Mouse (Mus musculus): ENCODE results near the gene Btbd2. TPM values are rescaled to one million over a fixed set of nuclear protein-coding genes. Genes with fewer than 3 reads are reported as not detected.

The Btbd2 gene
- 76.8 and 82.4 TPM in 2 replicates for polyA plus RNA-seq (2015; fragmentation: Nextera tagmentation; extraction: Ambion mirVana)

GRCm38 (mm10) chr10:80656863-80657623, at the start of gene Btbd2:
TSS of gene Btbd2 (minus strand) at chr10:80657071.
- Histone ChIP-seq H3K36me3 (peaks cover 7% of the 10 kb centered on the region), H3K9ac (peak within 1 kb of the TSS; percentile 97), H3K27ac (peak within 1 kb of the TSS; percentile 88), H3K27me3 (no peaks in the 10 kb centered on the region), H3K4me2 (peak within 1 kb of the TSS; percentile 87), H3K4me1 (peaks cover 35% of the 10 kb centered on the region), H3K9me3 (no peaks in the 10 kb centered on the region), H3K4me3 (peak within 1 kb of the TSS; percentile 88)
- WGBS = 15% methylated on average over 15 of the region's 15 CpGs
- ATAC-seq (ENCODE audit: insufficient number of reproducible peaks, insufficient read depth, low FRiP score, low TSS enrichment, low read depth) = no peak

DNA sequence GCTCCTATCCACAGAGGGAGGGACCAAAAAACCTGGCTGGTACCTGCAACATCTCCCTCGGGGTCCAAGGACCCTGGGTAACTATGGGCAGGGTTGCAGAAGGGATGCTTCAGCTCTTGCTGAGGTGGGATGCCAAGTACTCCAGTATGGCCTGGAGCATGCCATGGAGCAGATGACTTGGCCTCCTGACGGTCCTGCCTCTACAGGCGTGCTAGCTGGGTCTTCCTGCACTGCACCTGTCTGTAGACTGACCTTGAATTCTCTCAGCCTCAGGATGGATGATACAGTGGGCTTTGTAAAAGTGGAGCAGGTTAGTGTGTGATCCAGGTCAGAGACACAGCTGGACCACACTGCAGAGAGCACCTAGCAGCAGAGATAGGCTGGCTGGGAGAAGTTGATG, 48.6 kb upstream of the Btbd2 start:
- Histone ChIP-seq H3K4me3 (no peak overlapping the region), H3K4me1 (peaks cover 22% of the 10 kb centered on the region), H3K36me3 (peaks cover 61% of the 10 kb centered on the region), H3K4me2 (no peak overlapping the region), H3K9me3 (no peaks in the 10 kb centered on the region), H3K27me3 (no peaks in the 10 kb centered on the region), H3K9ac (no peak overlapping the region), H3K27ac (no peak overlapping the region)
- ATAC-seq (ENCODE audit: insufficient number of reproducible peaks, insufficient read depth, low FRiP score, low TSS enrichment, low read depth) = no peak
- WGBS = 68% methylated on average over 3 of the region's 3 CpGs

DNA sequence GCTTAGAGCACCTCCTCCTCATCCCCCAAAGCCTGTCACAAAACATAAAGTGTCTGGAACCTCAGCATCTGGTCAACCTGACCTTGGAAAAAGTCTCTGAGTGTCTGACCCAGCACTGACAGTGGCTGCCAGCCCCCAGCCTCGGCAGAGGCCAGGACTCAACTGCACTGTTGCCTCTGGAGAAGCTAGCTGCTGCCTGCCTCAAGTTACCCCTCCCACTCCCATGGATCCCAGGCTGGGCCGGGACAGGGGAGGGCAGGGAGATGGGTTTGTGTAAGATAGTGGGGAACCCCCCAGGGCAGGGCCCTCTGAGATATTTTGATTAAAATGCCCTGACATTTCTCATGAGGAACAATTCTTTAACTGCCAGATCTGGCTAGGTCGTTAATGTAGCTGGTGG, 48.2 kb upstream of the Btbd2 start:
- no peak overlapping the region for H3K4me3 ChIP-seq
- no peak overlapping the region for H3K4me2 ChIP-seq
- no peak overlapping the region for H3K9ac ChIP-seq
- no peaks in the 10 kb centered on the region for H3K9me3 ChIP-seq
- H3K4me1 ChIP-seq = peaks cover 26% of the 10 kb centered on the region
- 61% methylated on average over 3 of the region's 3 CpGs for WGBS
- H3K36me3 ChIP-seq = peaks cover 57% of the 10 kb centered on the region
- no peaks in the 10 kb centered on the region for H3K27me3 ChIP-seq
- ATAC-seq (ENCODE audit: insufficient number of reproducible peaks, insufficient read depth, low FRiP score, low TSS enrichment, low read depth) = no peak
- H3K27ac ChIP-seq = no peak overlapping the region

- Histone ChIP-seq H3K4me3 (no peak overlapping the region), H3K4me2 (no peak overlapping the region), H3K4me1 (peaks cover 30% of the 10 kb centered on the region), H3K9ac (peak overlapping the region; percentile 32; the same call in 1 of the 2 replicates), H3K36me3 (peaks cover 51% of the 10 kb centered on the region), H3K27ac (no peak overlapping the region), H3K27me3 (no peaks in the 10 kb centered on the region), H3K9me3 (no peaks in the 10 kb centered on the region)
- whole genome bisulfite sequencing = 90% methylated on average over 5 of the region's 5 CpGs
- ATAC-seq (ENCODE audit: insufficient number of reproducible peaks, insufficient read depth, low FRiP score, low TSS enrichment, low read depth) = no peak
Observed at GRCm38 (mm10) chr10:80704418-80704817, 47.5 kb upstream of the Btbd2 start.

DNA sequence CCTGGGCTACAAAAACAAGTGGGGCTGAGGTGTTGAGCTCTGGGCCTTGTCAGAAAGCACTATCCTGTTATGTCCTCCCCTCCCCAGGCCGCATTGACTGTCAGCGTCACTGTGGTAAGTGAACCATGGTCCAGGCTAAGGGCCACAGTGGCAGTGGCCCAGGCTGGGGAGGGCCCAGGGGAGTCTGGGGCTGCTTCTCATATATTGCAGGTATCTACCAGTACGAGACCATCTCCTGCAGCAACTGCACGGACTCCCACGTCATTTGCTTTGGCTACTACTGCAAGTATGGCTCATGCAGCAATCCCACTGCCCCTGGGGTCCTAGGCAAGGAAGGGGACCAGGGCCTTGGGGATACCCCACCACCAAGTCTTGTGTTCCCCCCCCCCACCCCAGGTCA, 46.8 kb upstream of the Btbd2 start:
- H3K4me2 ChIP-seq = peak overlapping the region; percentile 79

DNA sequence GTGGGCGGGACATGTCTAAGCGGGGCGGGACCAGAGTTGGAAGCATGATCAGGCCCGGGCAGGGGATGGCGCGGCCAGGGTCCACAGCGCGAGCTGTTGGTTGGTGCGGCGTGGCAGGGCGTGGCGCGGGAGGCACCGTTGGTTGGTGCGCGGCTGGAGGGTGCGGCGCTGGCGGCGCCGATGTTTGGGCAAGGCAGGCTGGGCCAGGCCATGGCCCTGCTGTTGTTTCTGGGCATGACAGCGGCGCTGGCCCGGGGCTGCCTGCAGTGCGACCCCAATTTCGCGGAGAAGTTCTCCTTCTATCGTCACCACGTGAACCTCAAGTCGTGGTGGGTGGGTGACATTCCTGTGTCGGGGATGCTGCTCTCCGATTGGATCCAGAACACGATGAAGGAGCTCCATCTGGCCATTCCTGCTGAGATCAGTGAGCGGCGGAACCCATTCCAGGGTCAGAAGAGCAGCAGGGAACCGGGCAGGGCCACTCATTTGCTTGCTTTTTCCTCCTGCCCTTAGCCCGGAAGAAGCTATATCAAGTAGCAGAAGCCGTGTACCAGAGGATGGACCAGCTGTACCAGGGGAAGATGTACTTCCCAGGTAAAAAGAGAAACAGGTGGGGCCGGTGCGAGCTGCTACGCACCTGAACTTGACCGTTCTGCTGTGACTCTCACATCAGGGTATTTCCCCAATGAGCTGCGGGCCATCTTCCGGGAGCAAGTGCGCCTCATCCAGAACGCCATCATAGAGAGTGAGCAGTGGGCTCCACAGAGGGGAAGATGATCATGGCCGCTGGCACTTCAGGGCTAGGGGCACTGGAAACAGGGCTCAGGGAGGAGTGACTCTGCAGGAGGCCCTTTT, 45.9 kb upstream of the Btbd2 start:
- Histone ChIP-seq H3K9me3 (no peaks in the 10 kb centered on the region), H3K27ac (peak overlapping the region; percentile 85), H3K27me3 (no peaks in the 10 kb centered on the region), H3K9ac (peak overlapping the region; percentile 74), H3K4me3 (peak overlapping the region; percentile 76), H3K4me2 (peak overlapping the region; percentile 79), H3K4me1 (peaks cover 34% of the 10 kb centered on the region), H3K36me3 (peaks cover 43% of the 10 kb centered on the region)
- ATAC-seq (ENCODE audit: insufficient number of reproducible peaks, insufficient read depth, low FRiP score, low TSS enrichment, low read depth) = peak; percentile 90
- 1% methylated on average over 47 of the region's 47 CpGs for WGBS

More for the DNA sequence above, 46.8 kb upstream of the Btbd2 start:
- Histone ChIP-seq H3K4me3 (peak overlapping the region; percentile 76), H3K27ac (peak overlapping the region; percentile 85; the same call in 1 of the 2 replicates), H3K9me3 (no peaks in the 10 kb centered on the region), H3K4me1 (peaks cover 30% of the 10 kb centered on the region), H3K9ac (peak overlapping the region; percentile 74), H3K27me3 (no peaks in the 10 kb centered on the region), H3K36me3 (peaks cover 46% of the 10 kb centered on the region)
- no peak for ATAC-seq (ENCODE audit: insufficient number of reproducible peaks, insufficient read depth, low FRiP score, low TSS enrichment, low read depth)
- WGBS = 83% methylated on average over 5 of the region's 5 CpGs

GRCm38 (mm10) chr10:80701721-80702535, 45.1 kb upstream of the Btbd2 start, which contains the start of the genes Mob3a and Izumo4:
TSS of gene Mob3a (minus strand) at chr10:80701977.
TSS of gene Izumo4 (plus strand) at chr10:80702184.
- under 1% methylated on average over 59 of the region's 59 CpGs for WGBS
- Histone ChIP-seq H3K27me3 (no peaks in the 10 kb centered on the region), H3K27ac (peak within 1 kb of the TSS; percentile 85), H3K4me2 (peak within 1 kb of the TSS; percentile 79), H3K4me1 (peaks cover 39% of the 10 kb centered on the region), H3K9ac (peak within 1 kb of the TSS; percentile 80), H3K9me3 (no peaks in the 10 kb centered on the region), H3K4me3 (peak within 1 kb of the TSS; percentile 76), H3K36me3 (peaks cover 35% of the 10 kb centered on the region)
- peak; percentile 95 for ATAC-seq (ENCODE audit: insufficient number of reproducible peaks, insufficient read depth, low FRiP score, low TSS enrichment, low read depth)

DNA sequence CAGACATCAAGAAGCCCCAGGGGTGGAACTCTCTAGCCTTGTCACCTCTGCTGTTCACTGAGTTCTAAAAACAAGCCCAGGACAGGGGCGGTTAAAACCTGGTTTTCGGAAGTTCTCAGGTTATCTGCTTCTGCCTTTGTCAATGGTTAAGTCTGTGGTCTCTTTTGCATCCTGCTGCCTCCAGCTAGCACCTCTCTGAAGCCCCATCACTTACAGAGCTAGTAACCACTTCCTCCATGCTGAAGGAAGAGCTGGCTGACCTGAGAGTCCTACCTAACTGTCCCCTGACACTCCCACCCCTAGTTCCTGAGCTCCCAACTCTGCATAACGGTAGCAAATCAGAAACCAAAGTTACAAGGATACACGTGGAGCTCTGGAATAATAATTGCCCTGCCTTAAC, 43.9 kb upstream of the Btbd2 start:
- H3K9me3 ChIP-seq = no peaks in the 10 kb centered on the region
- peak overlapping the region; percentile 80; the same call in 1 of the 2 replicates for H3K9ac ChIP-seq
- no peaks in the 10 kb centered on the region for H3K27me3 ChIP-seq
- 43% methylated on average over 4 of the region's 4 CpGs for WGBS
- H3K4me3 ChIP-seq = peak overlapping the region; percentile 76
- H3K4me2 ChIP-seq = peak overlapping the region; percentile 79
- no peak overlapping the region for H3K27ac ChIP-seq
- peaks cover 49% of the 10 kb centered on the region for H3K4me1 ChIP-seq
- H3K36me3 ChIP-seq = peaks cover 23% of the 10 kb centered on the region
- ATAC-seq (ENCODE audit: insufficient number of reproducible peaks, insufficient read depth, low FRiP score, low TSS enrichment, low read depth) = no peak

DNA sequence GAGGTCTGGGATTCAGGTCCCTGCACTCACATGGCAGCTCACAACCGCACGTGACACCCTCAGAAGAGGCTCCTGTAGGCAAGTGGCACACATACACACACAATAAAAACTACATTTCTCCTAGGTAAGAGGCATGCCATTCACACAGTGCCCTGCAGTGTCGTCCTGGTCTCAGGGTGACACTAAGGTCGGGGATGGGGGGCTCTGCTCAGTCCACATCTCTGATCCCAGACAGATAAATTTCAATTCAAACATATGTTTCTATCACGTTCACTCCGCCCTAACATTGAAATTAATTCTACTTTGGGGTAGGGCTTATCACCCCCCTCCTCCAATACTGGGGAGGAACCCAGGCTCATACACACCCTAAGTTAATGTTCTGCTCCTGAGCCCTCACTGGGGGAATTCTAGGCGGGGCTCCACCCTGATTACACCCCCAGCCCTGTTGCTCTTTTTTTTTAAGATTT, 43.2 kb upstream of the Btbd2 start:
- Histone ChIP-seq H3K9me3 (no peaks in the 10 kb centered on the region), H3K4me1 (peaks cover 53% of the 10 kb centered on the region), H3K27me3 (no peaks in the 10 kb centered on the region), H3K4me3 (no peak overlapping the region), H3K9ac (peak overlapping the region; percentile 80), H3K36me3 (peaks cover 18% of the 10 kb centered on the region; the same call in 1 of the 2 replicates), H3K4me2 (peak overlapping the region; percentile 79), H3K27ac (no peak overlapping the region)
- no peak for ATAC-seq (ENCODE audit: insufficient number of reproducible peaks, insufficient read depth, low FRiP score, low TSS enrichment, low read depth)
- 81% methylated on average over 7 of the region's 7 CpGs for WGBS

GRCm38 (mm10) chr10:80698605-80699004, 41.7 kb upstream of the Btbd2 start:
- no peaks in the 10 kb centered on the region for H3K9me3 ChIP-seq
- H3K4me1 ChIP-seq = peaks cover 50% of the 10 kb centered on the region
- H3K36me3 ChIP-seq = peaks cover 23% of the 10 kb centered on the region
- H3K9ac ChIP-seq = no peak overlapping the region
- H3K27me3 ChIP-seq = no peaks in the 10 kb centered on the region
- no peak overlapping the region for H3K4me2 ChIP-seq
- 94% methylated on average over 9 of the region's 9 CpGs for WGBS
- H3K27ac ChIP-seq = no peak overlapping the region
- H3K4me3 ChIP-seq = no peak overlapping the region
- no peak for ATAC-seq (ENCODE audit: insufficient number of reproducible peaks, insufficient read depth, low FRiP score, low TSS enrichment, low read depth)

GRCm38 (mm10) chr10:80697812-80698211, 40.9 kb upstream of the Btbd2 start:
- H3K36me3 ChIP-seq = peaks cover 29% of the 10 kb centered on the region
- 82% methylated on average over 9 of the region's 9 CpGs for WGBS
- peaks cover 42% of the 10 kb centered on the region for H3K4me1 ChIP-seq
- H3K4me3 ChIP-seq = no peak overlapping the region
- no peak overlapping the region for H3K27ac ChIP-seq
- no peaks in the 10 kb centered on the region for H3K27me3 ChIP-seq
- ATAC-seq (ENCODE audit: insufficient number of reproducible peaks, insufficient read depth, low FRiP score, low TSS enrichment, low read depth) = no peak
- H3K4me2 ChIP-seq = no peak overlapping the region
- no peaks in the 10 kb centered on the region for H3K9me3 ChIP-seq
- peak overlapping the region; percentile 16; the same call in 1 of the 2 replicates for H3K9ac ChIP-seq
